19 mouse cellular contexts compared by ENCODE assay signal in the genomic region with DNA sequence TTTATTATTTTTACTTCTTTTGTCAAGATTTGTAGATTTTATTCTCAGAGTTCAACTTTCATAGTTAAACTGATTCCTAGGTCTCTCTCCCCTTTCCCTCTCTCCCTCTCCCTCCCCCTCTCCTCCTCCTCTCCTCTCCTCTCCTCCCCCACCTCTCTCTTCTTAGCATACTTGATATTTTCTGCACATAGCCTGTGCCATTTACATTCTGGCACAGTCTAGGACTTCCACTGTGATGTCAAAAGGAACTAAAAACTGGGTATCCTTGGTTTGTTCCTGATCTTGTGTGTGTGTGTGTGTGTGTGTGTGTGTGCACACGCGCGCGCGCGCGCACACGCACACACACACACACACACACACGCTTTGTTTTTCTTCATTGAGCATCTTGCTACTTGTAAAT.
"Had no signal": no experiment of that assay in that cellular context is flagged by ENCODE, and none has a peak within 500 bp of the region (broad histone marks: within the 10 kb centered on the region; RNA-seq: fewer than 3 reads in every experiment).

No protein-coding gene starts in this region.

- H3K9ac ChIP-seq: limb, embryonic 13.5 days; liver, embryonic 12.5 days; liver, embryonic 15.5 days; lung, embryonic 15.5 days; midbrain, embryonic 12.5 days had no signal

- H3K27ac ChIP-seq: limb, embryonic 13.5 days; liver, embryonic 12.5 days; liver, embryonic 15.5 days; lung, embryonic 15.5 days; midbrain, embryonic 12.5 days; stomach, postnatal 0 days had no signal

- ATAC-seq: liver, embryonic 12.5 days had no signal

- H3K4me2 ChIP-seq: limb, embryonic 13.5 days; liver, embryonic 12.5 days; liver, embryonic 15.5 days; lung, embryonic 15.5 days; midbrain, embryonic 12.5 days had no signal

- H3K4me3 ChIP-seq: limb, embryonic 13.5 days; liver, embryonic 12.5 days; liver, embryonic 15.5 days; lung, embryonic 15.5 days; megakaryocyte, embryonic 14.5 days; midbrain, embryonic 12.5 days had no signal

- H3K4me1 ChIP-seq: limb, embryonic 13.5 days; liver, embryonic 12.5 days; liver, embryonic 15.5 days; lung, embryonic 15.5 days had no signal

- H3K27me3 ChIP-seq: limb, embryonic 13.5 days; liver, embryonic 12.5 days; liver, embryonic 15.5 days; lung, embryonic 15.5 days; megakaryocyte, embryonic 14.5 days; midbrain, embryonic 12.5 days had no signal

- DNase-seq: kidney, adult 18-20 months; kidney, adult 9 months; kidney, postnatal 14 days; kidney, postnatal 4 days; left cerebral cortex, postnatal 4 days; liver; lung, adult 18-20 months; lung, postnatal 10 days; lung, postnatal 36 days; thymus, adult 2 months; thymus, postnatal 14 days; thymus, postnatal 4 days had no signal

- H3K36me3 ChIP-seq: limb, embryonic 13.5 days; liver, embryonic 12.5 days; liver, embryonic 15.5 days; lung, embryonic 15.5 days; midbrain, embryonic 12.5 days had no signal

- H3K9me3 ChIP-seq: limb, embryonic 13.5 days; liver, embryonic 12.5 days; liver, embryonic 15.5 days; lung, embryonic 15.5 days; megakaryocyte, embryonic 14.5 days; midbrain, embryonic 12.5 days had no signal
